Mouse (Mus musculus) cerebellum, adult 2 months (tissue): ENCODE measurements around the gene Naa11.

ENCODE experiments used
- CTCF ChIP-seq: fragments of 200-500 bp; IDR thresholded peaks from 2 replicates; pipeline ENCODE4 v1.5.1; 2011; ENCODE audit warnings: low read depth, mild to moderate bottlenecking, control low read depth, low read length, moderate library complexity, borderline replicate concordance; ENCODE audit not compliant: insufficient read depth
- POLR2A ChIP-seq: fragments of 200-500 bp; IDR thresholded peaks from 2 replicates; pipeline ENCODE4 v1.6.1; 2011; ENCODE audit warnings: low read length, control low read depth, borderline replicate concordance; ENCODE audit not compliant: insufficient read depth

- no peak for TF ChIP-seq CTCF
- TF ChIP-seq POLR2A: no peak
Measured at GRCm38 (mm10) chr5:97401042-97401441, 8.9 kb upstream of the Naa11 start.
